Mouse (Mus musculus) urinary bladder, postnatal 25 days (tissue): ENCODE measurements at regions not wholly inside any gene's neighbourhood (a gene's known extent, or its start where the extent isn't known, plus 50 kb on each side); places are given as distances from the start of the nearest gene placed in this dataset.

ENCODE experiments used
- DNase-seq: peaks from one replicate; pipeline ENCODE4 v3.0.0; 2022; ENCODE audit warnings: low spot score

GRCm38 (mm10) chr1:195312426-195312825 lies 135.9 kb upstream of the Cr2 start:
- DNase-seq: peak; percentile 2

DNA sequence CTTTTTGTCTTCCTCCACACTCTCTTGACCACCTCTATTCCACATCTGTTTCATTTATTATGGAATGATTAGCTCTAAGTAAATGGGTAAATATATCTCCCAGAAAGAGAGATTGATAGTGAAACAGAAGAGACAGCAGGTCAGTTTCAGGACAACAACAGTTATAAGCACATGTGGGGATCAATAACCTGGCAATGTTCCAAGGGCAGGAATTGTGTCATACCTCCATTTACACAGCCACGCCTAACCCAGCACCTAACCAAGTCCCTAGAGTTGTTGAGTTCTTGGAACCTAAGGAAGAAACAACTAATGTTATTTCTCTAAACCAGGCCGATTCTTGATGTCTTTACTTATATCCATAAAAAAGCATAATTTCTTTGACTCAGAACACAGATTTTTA lies 108.6 kb upstream of the Cr2 start:
- no peak for DNase-seq

- peak; percentile 100 for DNase-seq
These were observed 65.0 kb upstream of the Cr2 start for GRCm38 (mm10) chr1:195241496-195241895.

DNA sequence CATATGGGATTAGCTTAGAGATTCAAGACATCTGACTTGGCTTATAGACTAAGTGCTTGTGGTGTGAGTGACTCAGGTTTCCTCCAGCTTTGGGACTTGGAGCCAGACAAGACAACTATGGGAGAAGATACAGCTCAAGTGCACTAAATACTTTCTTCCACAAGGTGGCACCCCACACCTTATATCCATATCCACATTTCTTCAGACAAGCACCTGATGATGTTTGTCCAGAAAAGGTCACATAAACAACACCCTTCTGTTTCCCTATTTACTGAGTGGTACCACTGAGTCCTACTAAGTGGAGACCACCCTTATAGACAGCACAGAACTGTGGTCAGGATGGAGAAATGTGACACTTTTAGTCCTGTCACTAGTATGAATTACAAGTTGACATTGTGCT lies 56.1 kb upstream of the Cr2 start:
- DNase-seq: peak; percentile 24

DNA sequence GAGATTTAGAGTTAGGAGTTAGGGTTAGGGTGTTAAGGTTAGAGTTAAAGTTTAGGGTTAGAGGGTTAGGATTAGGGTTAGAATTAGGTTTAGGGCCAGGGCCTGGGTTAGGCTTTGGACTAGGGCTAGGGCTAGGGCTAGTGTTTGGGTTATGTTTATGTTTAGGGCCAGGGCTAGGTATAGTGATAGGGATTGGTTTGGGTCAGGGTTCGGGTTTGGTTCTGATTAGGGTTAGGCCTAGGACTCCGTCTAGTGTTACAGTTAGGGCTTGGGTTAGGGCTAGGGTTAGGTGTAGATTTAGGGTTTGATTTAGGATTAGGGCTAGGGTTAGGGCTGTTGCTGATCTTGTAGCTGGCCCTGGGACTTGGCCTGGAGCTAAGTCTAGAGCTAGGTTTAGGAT lies 50.5 kb upstream of the Cr2 start:
- DNase-seq: no peak
